Mouse (Mus musculus) lung, postnatal 25 days (tissue): ENCODE results near the gene Gpr35.

Experiments
- DNase-seq: peaks from one replicate; pipeline ENCODE4 v3.0.0; 2022; ENCODE audit warnings: low spot score

Gene Gpr35

GRCm38 (mm10) chr1:92981056-92981845 lies 30.6 kb downstream of the Gpr35 start:
- DNase-seq, result peak; percentile 65

GRCm38 (mm10) chr1:92982931-92983605 lies 32.4 kb downstream of the Gpr35 start:
- no peak for DNase-seq

GRCm38 (mm10) chr1:92984999-92985398 lies 34.3 kb downstream of the Gpr35 start:
- no peak for DNase-seq

- DNase-seq, result no peak
Observed at GRCm38 (mm10) chr1:92988894-92989293, 38.2 kb downstream of the Gpr35 start.

GRCm38 (mm10) chr1:92989891-92990290 lies 39.2 kb downstream of the Gpr35 start:
- DNase-seq, result no peak

GRCm38 (mm10) chr1:92992214-92992855 lies 41.7 kb downstream of the Gpr35 start:
- no peak for DNase-seq

- no peak for DNase-seq
Observed at GRCm38 (mm10) chr1:92992880-92993279, 42.2 kb downstream of the Gpr35 start.

GRCm38 (mm10) chr1:93006061-93006460 lies 55.4 kb downstream of the Gpr35 start, which contains the start of gene Aqp12:
Gene Aqp12 (plus strand): TSS chr1:93006334.
- DNase-seq, result no peak

GRCm38 (mm10) chr1:93009196-93009595 lies 58.5 kb downstream of the Gpr35 start:
- no peak for DNase-seq

GRCm38 (mm10) chr1:93010731-93011130 lies 60.1 kb downstream of the Gpr35 start:
- no peak for DNase-seq

- no peak for DNase-seq
Observed at GRCm38 (mm10) chr1:93012103-93012585, 61.5 kb downstream of the Gpr35 start.

GRCm38 (mm10) chr1:93013367-93013766 lies 62.7 kb downstream of the Gpr35 start:
- no peak for DNase-seq

GRCm38 (mm10) chr1:93014460-93014859 lies 63.8 kb downstream of the Gpr35 start:
- peak; percentile 75 for DNase-seq

GRCm38 (mm10) chr1:93015136-93015535 lies 64.5 kb downstream of the Gpr35 start:
- DNase-seq, result no peak

- no peak for DNase-seq
Observed at GRCm38 (mm10) chr1:93018716-93019115, 68.1 kb downstream of the Gpr35 start.

GRCm38 (mm10) chr1:93020602-93021001 lies 69.9 kb downstream of the Gpr35 start:
- no peak for DNase-seq

GRCm38 (mm10) chr1:93026600-93026999 lies 75.9 kb downstream of the Gpr35 start:
- no peak for DNase-seq

- peak; percentile 8 for DNase-seq
Observed at GRCm38 (mm10) chr1:93029387-93029786, 78.7 kb downstream of the Gpr35 start.

- no peak for DNase-seq
Observed at GRCm38 (mm10) chr1:93030060-93030459, 79.4 kb downstream of the Gpr35 start.

GRCm38 (mm10) chr1:93031199-93031598 lies 80.5 kb downstream of the Gpr35 start:
- no peak for DNase-seq

GRCm38 (mm10) chr1:93033989-93034388 lies 83.3 kb downstream of the Gpr35 start:
- DNase-seq, result no peak

GRCm38 (mm10) chr1:93035981-93036380 lies 85.3 kb downstream of the Gpr35 start:
- DNase-seq, result no peak
